Mouse (Mus musculus) neural tube, embryonic 12.5 days (tissue): ENCODE results near the gene Anp32e. TPM values are rescaled to one million over a fixed set of nuclear protein-coding genes. Genes with fewer than 3 reads are reported as not detected.
"Not testable (repeated sequence)": the region's sequence is repeated elsewhere in the genome, so short reads cannot be mapped to it uniquely, and the experiment has no call there.

Source experiments
- ATAC-seq: fragments of 200-750 bp; cut with Nextera tagmentation; 2 replicates; pipeline ENCODE4 v1.8.0; 2017; ENCODE audit warnings: low read depth, mild to moderate bottlenecking, moderate TSS enrichment, moderate library complexity; ENCODE audit not compliant: low FRiP score
- H3K27ac ChIP-seq: fragments of 300-500 bp; sonication (generic); 2 replicates; pipeline ENCODE4 v1.5.1; 2016
- H3K27me3 ChIP-seq: fragments of 300-500 bp; sonication (generic); replicated peaks from 2 replicates; pipeline ENCODE4 v1.6.1; 2016; ENCODE audit warnings: mild to moderate bottlenecking
- H3K36me3 ChIP-seq: fragments of 300-500 bp; sonication (generic); 2 replicates; pipeline ENCODE4 v1.6.1; 2016; ENCODE audit warnings: mild to moderate bottlenecking
- H3K4me1 ChIP-seq: fragments of 300-500 bp; sonication (generic); 2 replicates; pipeline ENCODE4 v1.6.1; 2016
- H3K4me2 ChIP-seq: fragments of 300-500 bp; sonication (generic); replicated peaks from 2 replicates; pipeline ENCODE4 v1.6.1; 2016; ENCODE audit warnings: mild to moderate bottlenecking
- H3K4me3 ChIP-seq: fragments of 300-500 bp; sonication (generic); 2 replicates; pipeline ENCODE4 v1.5.1; 2016
- H3K9ac ChIP-seq: fragments of 300-500 bp; sonication (generic); 2 replicates; pipeline ENCODE4 v1.6.1; 2016; ENCODE audit warnings: mild to moderate bottlenecking
- H3K9me3 ChIP-seq: fragments of 300-500 bp; sonication (generic); 2 replicates; pipeline ENCODE4 v1.6.1; 2016; ENCODE audit warnings: mild to moderate bottlenecking
- WGBS: fragments of 180-500 bp; shearing (Covaris S2); methylation state at CpG from one replicate; pipeline ENCODE4 v1.1.7; 2016; 5-methylcytosine and 5-hydroxymethylcytosine counted together
- polyA plus RNA-seq: library from polyadenylated mRNA; unstranded; fragments of >200 nt; fragmentation: Nextera tagmentation; extraction: Ambion mirVana; gene quantifications from 2 replicates; pipeline ENCODE4 v1.2.1, GENCODE M21; 2016

Gene Anp32e
- polyA plus RNA-seq, 1 experiment from 2014 or later = 278 TPM

DNA sequence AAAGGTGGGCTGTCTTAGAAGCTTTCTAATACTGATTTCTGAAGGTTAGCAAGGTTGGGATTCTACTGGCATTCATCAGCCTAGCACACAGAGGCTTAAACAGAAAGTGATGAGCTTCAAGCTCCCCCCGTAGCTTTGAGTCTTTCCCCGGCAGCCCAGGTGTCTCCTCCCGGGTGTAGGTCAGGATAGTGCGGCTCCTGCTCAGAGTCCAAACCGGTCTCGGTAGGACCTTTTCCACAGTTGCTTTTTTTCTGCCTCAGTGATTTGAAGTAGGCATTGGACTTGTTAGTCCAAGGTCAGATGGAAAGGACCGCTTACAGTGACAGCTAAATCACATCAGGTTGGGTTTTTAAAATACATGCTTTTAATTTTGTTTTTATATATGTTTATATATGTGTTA, 3.5 kb downstream of the Anp32e start:
- 95% methylated on average over 7 of the region's 7 CpGs for WGBS
- no peaks in the 10 kb centered on the region for H3K9me3 ChIP-seq
- H3K4me2 ChIP-seq = peak overlapping the region; percentile 25; the same call in 1 of the 2 replicates
- H3K27ac ChIP-seq = no peak overlapping the region
- no peaks in the 10 kb centered on the region for H3K27me3 ChIP-seq
- no peak for ATAC-seq
- peaks cover 37% of the 10 kb centered on the region for H3K36me3 ChIP-seq
- H3K4me1 ChIP-seq = peaks cover 13% of the 10 kb centered on the region
- H3K9ac ChIP-seq = no peak overlapping the region
- H3K4me3 ChIP-seq = no peak overlapping the region

DNA sequence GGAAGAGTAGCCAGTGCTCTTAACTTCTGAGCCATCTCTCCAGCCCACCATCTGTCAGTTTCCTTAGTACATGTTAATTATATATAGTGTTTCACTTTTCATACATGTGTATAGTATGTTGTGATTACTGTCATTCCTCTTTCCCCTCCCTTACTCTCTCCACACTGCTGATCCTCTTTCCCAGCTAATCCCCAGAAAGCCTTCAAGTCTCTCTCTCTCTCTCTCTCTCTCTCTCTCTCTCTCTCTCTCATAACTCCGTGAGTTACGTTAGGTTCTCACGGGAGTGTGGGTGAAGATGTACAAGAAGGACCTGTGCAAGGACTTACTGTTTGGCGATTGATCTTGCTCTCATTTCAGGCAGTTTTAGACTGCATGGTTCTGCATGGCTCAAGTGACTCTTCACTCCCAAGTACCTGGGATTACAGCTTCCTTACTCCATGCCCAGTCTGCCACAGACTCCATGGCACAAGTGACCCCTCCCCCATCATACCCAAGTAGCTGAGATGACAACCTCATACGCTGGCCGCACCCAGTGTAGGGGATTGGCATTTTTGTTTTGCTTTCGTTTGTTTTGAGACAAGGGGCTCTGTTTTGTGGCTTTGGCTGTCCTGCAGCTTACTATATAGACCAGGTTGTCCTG, 4.2 kb downstream of the Anp32e start:
- H3K36me3 ChIP-seq = peaks cover 43% of the 10 kb centered on the region
- H3K27ac ChIP-seq = no peak overlapping the region
- no peak overlapping the region for H3K4me3 ChIP-seq
- 96% methylated on average over 7 of the region's 7 CpGs for WGBS
- no peaks in the 10 kb centered on the region for H3K9me3 ChIP-seq
- H3K4me1 ChIP-seq = peaks cover 13% of the 10 kb centered on the region
- H3K4me2 ChIP-seq = no peak overlapping the region
- no peaks in the 10 kb centered on the region for H3K27me3 ChIP-seq
- ATAC-seq = no peak
- H3K9ac ChIP-seq = peak overlapping the region; percentile 21; the same call in 1 of the 2 replicates

DNA sequence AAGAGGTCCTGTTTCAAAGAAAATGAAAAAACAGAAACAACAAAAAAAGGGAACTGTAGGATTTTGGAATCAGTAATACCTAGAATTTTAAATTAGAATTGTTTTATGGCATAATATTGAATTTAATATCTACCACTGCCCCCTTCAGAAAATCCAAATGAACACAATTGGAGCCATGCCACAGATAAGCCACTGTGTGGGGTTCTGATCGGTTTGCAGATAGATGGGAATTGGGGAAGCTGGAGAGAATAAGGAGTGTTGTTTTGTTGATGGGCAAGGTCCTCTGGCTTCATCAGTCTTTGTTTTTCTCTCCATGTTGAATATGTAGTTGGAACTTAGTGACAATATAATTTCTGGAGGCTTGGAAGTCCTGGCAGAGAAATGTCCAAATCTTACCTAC, 5.4 kb downstream of the Anp32e start:
- WGBS = 92% methylated on average over 1 of the region's 1 CpGs
- peaks cover 55% of the 10 kb centered on the region for H3K36me3 ChIP-seq
- no peak for ATAC-seq
- H3K4me3 ChIP-seq = no peak overlapping the region
- no peak overlapping the region for H3K9ac ChIP-seq
- H3K27ac ChIP-seq = no peak overlapping the region
- no peaks in the 10 kb centered on the region for H3K27me3 ChIP-seq
- no peak overlapping the region for H3K4me2 ChIP-seq
- H3K4me1 ChIP-seq = peaks cover 13% of the 10 kb centered on the region
- H3K9me3 ChIP-seq = no peaks in the 10 kb centered on the region

DNA sequence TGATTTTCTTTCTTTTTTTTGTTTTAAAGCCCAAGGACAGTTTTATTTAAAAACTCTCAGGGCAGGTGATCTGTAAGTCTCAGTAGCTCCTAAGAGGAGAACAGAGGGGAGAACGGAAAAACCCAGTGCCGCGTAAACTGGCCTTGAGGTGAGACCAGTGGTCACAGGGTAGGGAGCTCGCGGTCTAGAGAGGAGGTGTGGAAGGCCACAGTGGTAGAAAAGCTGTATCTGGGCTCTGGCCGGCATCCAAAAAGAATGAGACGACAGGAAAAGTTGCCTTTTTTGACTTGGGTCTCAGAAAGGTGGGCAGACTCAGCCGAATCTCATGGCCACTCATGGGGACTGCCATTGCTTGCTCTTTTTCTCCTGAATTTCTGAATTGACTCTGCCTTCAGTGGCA, 9.2 kb downstream of the Anp32e start:
- no peaks in the 10 kb centered on the region for H3K9me3 ChIP-seq
- WGBS = 98% methylated on average over 8 of the region's 8 CpGs
- peaks cover 85% of the 10 kb centered on the region for H3K36me3 ChIP-seq
- H3K9ac ChIP-seq = no peak overlapping the region
- H3K4me1 ChIP-seq = no peaks in the 10 kb centered on the region
- no peak overlapping the region for H3K4me2 ChIP-seq
- H3K27me3 ChIP-seq = no peaks in the 10 kb centered on the region
- H3K4me3 ChIP-seq = no peak overlapping the region
- no peak overlapping the region for H3K27ac ChIP-seq
- ATAC-seq = no peak

DNA sequence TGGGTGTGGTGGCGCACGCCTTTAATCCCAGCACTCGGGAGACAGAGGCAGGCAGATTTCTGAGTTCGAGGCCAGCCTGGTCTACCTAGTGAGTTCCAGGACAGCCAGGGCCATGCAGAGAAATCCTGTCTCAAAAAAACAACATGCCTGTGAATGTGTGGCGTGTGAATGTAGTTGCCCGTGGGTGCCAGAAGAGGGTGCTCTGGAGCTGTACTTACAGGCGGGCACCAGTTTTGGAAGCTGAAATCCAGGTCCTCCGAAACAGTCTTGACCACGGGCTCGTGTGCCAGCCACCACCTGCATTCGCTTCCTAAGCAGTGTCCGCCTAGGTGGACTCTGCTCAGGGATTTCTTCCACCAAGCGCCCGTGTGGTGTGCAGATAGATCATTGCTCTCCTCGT, 9.8 kb downstream of the Anp32e start:
- Histone ChIP-seq H3K4me3 (no peak overlapping the region), H3K36me3 (peaks cover 82% of the 10 kb centered on the region), H3K4me2 (no peak overlapping the region), H3K27me3 (no peaks in the 10 kb centered on the region), H3K27ac (no peak overlapping the region), H3K4me1 (no peaks in the 10 kb centered on the region), H3K9me3 (no peaks in the 10 kb centered on the region), H3K9ac (no peak overlapping the region)
- ATAC-seq = no peak
- WGBS = 96% methylated on average over 15 of the region's 15 CpGs

DNA sequence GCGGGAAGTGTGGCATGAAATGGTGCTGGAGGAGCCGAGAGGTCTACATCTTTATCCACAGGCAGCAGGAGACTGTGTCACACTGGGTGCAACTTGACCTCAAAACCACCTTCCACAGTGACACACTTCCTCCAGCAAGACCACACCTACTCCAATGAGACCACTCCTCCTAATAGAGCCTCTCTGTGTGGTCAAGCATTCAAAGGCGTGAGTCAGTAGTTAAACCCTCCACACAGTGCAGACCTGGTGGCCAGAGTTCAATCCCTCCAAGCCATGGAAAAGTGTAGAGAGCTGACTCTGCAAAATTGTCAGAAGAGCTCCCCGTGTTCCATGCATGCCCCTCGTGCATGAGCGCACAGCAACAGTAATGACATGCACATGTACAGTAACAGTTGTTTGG, 13.7 kb downstream of the Anp32e start:
- ATAC-seq = no peak
- Histone ChIP-seq H3K9me3 (no peaks in the 10 kb centered on the region), H3K4me2 (no peak overlapping the region), H3K27me3 (no peaks in the 10 kb centered on the region), H3K27ac (no peak overlapping the region), H3K9ac (no peak overlapping the region), H3K4me3 (no peak overlapping the region), H3K36me3 (peaks cover 83% of the 10 kb centered on the region), H3K4me1 (no peaks in the 10 kb centered on the region)
- 85% methylated on average over 6 of the region's 6 CpGs for WGBS

DNA sequence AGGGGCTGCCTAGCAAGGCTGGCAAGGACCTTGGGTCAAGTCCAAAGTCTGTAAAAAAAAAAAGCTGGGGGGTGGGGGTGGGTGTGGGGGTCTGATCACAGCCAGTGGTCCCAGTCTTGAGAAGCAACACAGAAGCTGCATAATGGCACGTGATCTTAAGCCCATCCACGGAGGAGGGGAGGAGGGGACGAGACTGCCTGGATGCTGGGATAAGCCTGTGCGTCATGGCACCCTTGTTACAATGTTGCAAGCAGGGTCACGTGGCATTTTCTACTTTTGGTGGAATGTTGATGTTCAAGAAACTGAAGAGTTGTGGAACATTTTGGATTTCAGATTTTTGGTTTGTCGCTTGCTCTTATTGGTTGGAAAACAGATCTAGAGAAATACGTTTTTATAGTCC, 14.2 kb downstream of the Anp32e start:
- Histone ChIP-seq H3K9ac (no peak overlapping the region), H3K36me3 (peaks cover 78% of the 10 kb centered on the region), H3K9me3 (no peaks in the 10 kb centered on the region), H3K4me3 (no peak overlapping the region), H3K27ac (no peak overlapping the region), H3K27me3 (no peaks in the 10 kb centered on the region), H3K4me1 (no peaks in the 10 kb centered on the region), H3K4me2 (no peak overlapping the region)
- no peak for ATAC-seq
- WGBS = 93% methylated on average over 7 of the region's 7 CpGs

DNA sequence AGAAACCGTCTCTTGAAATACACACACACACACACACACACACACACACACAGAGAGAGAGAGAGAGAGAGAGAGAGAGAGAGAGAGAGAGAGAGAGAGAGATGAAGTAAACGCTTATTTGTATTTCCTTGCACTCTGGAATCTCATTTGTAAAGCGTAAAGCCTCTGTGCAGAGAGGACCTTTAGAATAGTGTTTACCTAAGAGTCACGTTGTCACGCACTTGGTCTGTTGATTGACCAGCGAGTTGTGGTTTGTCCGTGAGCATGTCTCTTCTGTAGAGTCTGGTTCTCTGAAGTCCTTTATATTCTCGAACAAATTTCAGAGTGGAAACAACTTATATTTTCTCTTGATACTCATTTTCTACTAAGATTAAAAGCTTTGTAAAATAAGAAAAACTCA, 15.7 kb downstream of the Anp32e start:
- peaks cover 63% of the 10 kb centered on the region for H3K36me3 ChIP-seq
- no peak overlapping the region for H3K4me3 ChIP-seq
- 92% methylated on average over 8 of the region's 8 CpGs for WGBS
- no peaks in the 10 kb centered on the region for H3K9me3 ChIP-seq
- H3K4me2 ChIP-seq = no peak overlapping the region
- no peaks in the 10 kb centered on the region for H3K4me1 ChIP-seq
- no peak overlapping the region for H3K27ac ChIP-seq
- no peak for ATAC-seq
- no peaks in the 10 kb centered on the region for H3K27me3 ChIP-seq
- no peak overlapping the region for H3K9ac ChIP-seq

DNA sequence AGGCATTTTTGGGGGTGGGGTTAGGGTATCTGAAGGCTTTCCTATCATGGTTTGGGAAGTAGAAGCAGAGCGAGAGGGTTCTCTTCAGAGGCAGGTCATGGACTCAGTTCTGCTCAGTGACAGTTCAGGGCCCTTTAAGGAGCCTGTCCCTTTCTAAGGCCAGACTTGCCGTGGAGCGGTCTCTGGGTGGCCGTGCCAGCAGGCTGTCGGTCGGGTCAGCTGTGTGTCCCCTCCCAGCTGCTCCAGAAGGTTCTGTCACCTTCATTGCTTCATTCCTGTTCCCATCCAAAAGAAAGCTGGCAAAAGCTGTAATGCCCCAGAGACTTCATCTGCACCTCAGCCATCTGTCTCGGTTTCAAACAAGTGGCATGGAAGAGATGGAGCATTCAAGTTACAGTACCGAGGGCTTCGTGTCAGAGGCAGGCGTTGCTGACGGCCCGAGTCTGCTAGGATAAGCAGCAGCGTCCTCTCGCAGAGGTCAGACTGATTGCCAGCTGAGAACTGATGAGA, 16.7 kb downstream of the Anp32e start:
- no peak for ATAC-seq
- WGBS = 87% methylated on average over 14 of the region's 14 CpGs

DNA sequence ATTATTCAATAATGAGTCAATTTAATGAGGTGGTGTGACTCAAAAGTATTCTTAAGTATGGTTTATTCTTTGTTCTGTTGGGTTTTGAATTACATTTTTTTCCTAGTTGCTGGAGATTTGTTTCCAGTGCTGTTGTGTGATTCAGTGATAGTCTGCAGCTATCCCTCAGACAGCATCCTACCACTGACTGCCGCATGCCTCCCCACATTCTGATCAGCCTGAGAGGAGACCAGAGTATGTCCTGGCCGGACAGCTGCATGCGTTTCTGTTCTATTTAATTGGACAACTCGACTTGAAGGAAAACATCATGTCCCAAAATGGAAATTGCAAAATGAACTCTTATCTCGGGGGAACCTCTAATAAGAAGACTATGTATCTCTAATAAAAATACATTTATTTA, 19.3 kb downstream of the Anp32e start:
- Histone ChIP-seq H3K27ac (no peak overlapping the region), H3K36me3 (peaks cover 32% of the 10 kb centered on the region), H3K4me2 (no peak overlapping the region), H3K27me3 (no peaks in the 10 kb centered on the region), H3K9ac (no peak overlapping the region), H3K4me1 (no peaks in the 10 kb centered on the region), H3K9me3 (no peaks in the 10 kb centered on the region), H3K4me3 (no peak overlapping the region)
- no peak for ATAC-seq
- WGBS = 91% methylated on average over 5 of the region's 5 CpGs

More for the DNA sequence above, 16.7 kb downstream of the Anp32e start:
- H3K9ac ChIP-seq = no peak overlapping the region
- no peak overlapping the region for H3K4me2 ChIP-seq
- H3K36me3 ChIP-seq = peaks cover 53% of the 10 kb centered on the region
- H3K27ac ChIP-seq = no peak overlapping the region
- no peak overlapping the region for H3K4me3 ChIP-seq
- no peaks in the 10 kb centered on the region for H3K27me3 ChIP-seq
- H3K4me1 ChIP-seq = no peaks in the 10 kb centered on the region
- no peaks in the 10 kb centered on the region for H3K9me3 ChIP-seq

DNA sequence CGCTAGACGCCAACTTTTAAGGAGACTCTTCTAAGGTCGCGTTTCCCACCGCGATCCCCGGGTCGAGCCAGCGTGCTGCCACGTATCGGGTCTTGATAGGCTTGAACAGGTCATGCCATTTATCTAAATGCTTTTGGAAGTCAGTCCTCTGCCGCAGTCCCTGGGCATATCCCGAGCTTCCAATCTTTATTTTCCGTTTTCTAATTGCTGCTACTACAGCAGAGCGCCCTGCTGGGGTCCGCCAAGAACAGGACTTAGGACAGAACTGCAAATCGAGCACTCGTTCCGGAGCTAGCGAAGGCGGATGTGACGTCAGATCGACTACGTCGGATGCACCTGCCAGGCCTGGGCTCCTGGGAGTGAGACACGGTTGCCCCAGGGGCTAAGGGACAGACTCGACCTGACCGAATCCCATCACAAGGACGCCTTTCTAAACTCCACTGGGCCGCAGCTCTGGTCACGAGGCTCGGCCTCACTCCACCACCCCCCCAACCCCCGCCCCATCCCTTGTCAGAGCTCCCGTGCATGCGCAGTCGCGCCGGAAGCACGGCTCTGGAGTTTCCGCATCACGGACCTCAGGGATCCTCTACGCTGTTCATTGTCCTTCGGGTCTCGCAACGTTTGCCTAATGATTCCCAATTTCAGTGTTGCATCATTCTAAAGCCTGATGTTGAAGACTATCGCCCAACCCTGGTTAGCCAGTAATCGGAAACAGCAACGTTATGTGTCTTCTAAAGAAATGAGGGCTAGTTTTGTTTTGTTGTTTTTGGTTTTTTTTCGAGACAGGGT, 21.9 kb downstream of the Anp32e start:
- H3K9ac ChIP-seq = peak overlapping the region; percentile 65
- H3K4me3 ChIP-seq = peak overlapping the region; percentile 48
- no peaks in the 10 kb centered on the region for H3K9me3 ChIP-seq
- peaks cover 13% of the 10 kb centered on the region for H3K36me3 ChIP-seq
- WGBS = 2% methylated on average over 49 of the region's 49 CpGs
- peak; percentile 96 for ATAC-seq
- no peaks in the 10 kb centered on the region for H3K4me1 ChIP-seq
- H3K27ac ChIP-seq = peak overlapping the region; percentile 96
- no peaks in the 10 kb centered on the region for H3K27me3 ChIP-seq
- H3K4me2 ChIP-seq = peak overlapping the region; percentile 69

DNA sequence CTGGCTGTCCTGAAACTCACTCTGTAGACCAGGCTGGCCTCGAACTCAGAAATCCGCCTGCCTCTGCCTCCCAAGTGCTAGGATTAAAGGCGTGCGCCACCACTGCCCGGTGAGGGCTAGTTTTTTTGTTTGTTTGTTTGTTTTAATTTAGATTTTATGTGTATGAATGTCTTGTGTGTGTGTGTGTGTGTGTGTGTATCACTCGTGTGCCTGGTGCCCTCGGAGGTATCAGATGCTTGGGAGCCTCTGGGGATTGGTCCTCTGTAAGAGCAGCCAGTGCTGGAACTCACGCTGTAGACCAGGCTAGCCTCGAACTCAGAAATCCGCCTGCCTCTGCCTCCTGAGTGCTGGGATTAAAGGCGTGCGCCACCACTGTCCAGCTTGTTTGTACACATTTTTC, 22.5 kb downstream of the Anp32e start:
- not testable (repeated sequence) for H3K9me3 ChIP-seq, H3K36me3 ChIP-seq, H3K27me3 ChIP-seq, H3K4me1 ChIP-seq
- 76% methylated on average over 12 of the region's 12 CpGs for WGBS
- peak; percentile 18; the same call in 1 of the 2 replicates for ATAC-seq
- peak overlapping the region; percentile 96 for H3K27ac ChIP-seq
- peak overlapping the region; percentile 48 for H3K4me3 ChIP-seq
- H3K9ac ChIP-seq = peak overlapping the region; percentile 65
- H3K4me2 ChIP-seq = peak overlapping the region; percentile 69
